Mouse (Mus musculus): Measurements from ENCODE around the gene Spns2. TPM values are rescaled to one million over a fixed set of nuclear protein-coding genes. Genes with fewer than 3 reads are reported as not detected.

The Spns2 gene
- polyA plus RNA-seq, 1 experiment, result 65.1 TPM

GRCm38 (mm10) chr11:72522616-72523041 lies 32.9 kb upstream of the Spns2 start:
- no peaks in the 10 kb centered on the region for H3K27me3 ChIP-seq (replicated peaks)
- TF ChIP-seq GATA1 (IDR thresholded peaks at IDR 0.05; ENCODE audit: borderline replicate concordance, low read length), result no peak
- TF ChIP-seq FLI1 (IDR thresholded peaks at IDR 0.05; ENCODE audit: low read length), result no peak

GRCm38 (mm10) chr11:72521598-72522541 lies 32.2 kb upstream of the Spns2 start:
- no peak for TF ChIP-seq GATA1 (IDR thresholded peaks at IDR 0.05; ENCODE audit: borderline replicate concordance, low read length)
- H3K27me3 ChIP-seq (replicated peaks), result no peaks in the 10 kb centered on the region
- no peaks in the 10 kb centered on the region for H3K9me3 ChIP-seq
- H3K36me3 ChIP-seq (replicated peaks; ENCODE audit: low read length), result peaks cover 8% of the 10 kb centered on the region
- peaks cover 50% of the 10 kb centered on the region for H3K4me1 ChIP-seq
- no peak overlapping the region for H3K4me3 ChIP-seq (replicated peaks)

More at GRCm38 (mm10) chr11:72522616-72523041, 32.9 kb upstream of the Spns2 start:
- no peak overlapping the region for H3K4me3 ChIP-seq (replicated peaks)
- no peaks in the 10 kb centered on the region for H3K9me3 ChIP-seq
- H3K36me3 ChIP-seq (replicated peaks; ENCODE audit: low read length), result peaks cover 11% of the 10 kb centered on the region
- peaks cover 50% of the 10 kb centered on the region for H3K4me1 ChIP-seq

GRCm38 (mm10) chr11:72519895-72520294 lies 30.2 kb upstream of the Spns2 start:
- peaks cover 43% of the 10 kb centered on the region for H3K4me1 ChIP-seq
- H3K36me3 ChIP-seq (replicated peaks; ENCODE audit: low read length), result peaks cover 15% of the 10 kb centered on the region
- no peak overlapping the region for H3K4me3 ChIP-seq (replicated peaks)
- peaks cover 5% of the 10 kb centered on the region for H3K9me3 ChIP-seq
- TF ChIP-seq GATA1 (IDR thresholded peaks at IDR 0.05; ENCODE audit: borderline replicate concordance, low read length) (no peak), FLI1 (IDR thresholded peaks at IDR 0.05; ENCODE audit: low read length) (no peak)
- no peaks in the 10 kb centered on the region for H3K27me3 ChIP-seq (replicated peaks)

DNA sequence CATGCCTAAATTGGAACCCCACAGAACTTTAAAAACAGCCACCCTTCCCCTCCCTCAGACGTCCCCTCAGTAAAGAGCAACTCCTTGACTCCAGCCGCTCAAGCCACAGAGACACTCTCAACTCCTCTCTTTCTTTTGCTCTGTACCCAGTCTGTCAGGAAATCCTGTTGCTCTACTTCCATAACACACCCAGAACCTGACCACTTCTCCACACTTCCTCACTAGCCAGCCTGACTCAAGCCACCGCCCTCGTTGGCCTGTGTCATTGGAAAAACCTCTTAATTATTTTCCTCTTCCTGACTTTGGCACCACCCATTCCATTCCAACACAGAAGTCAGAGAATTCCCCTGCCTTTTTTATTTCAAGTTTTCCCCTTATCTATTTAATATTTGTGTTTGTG lies 29.5 kb upstream of the Spns2 start:
- Histone ChIP-seq H3K36me3 (replicated peaks; ENCODE audit: low read length) (peaks cover 15% of the 10 kb centered on the region), H3K9me3 (peaks cover 5% of the 10 kb centered on the region), H3K4me3 (replicated peaks) (no peak overlapping the region), H3K27me3 (replicated peaks) (no peaks in the 10 kb centered on the region), H3K4me1 (peaks cover 43% of the 10 kb centered on the region)
- TF ChIP-seq GATA1 (IDR thresholded peaks at IDR 0.05; ENCODE audit: borderline replicate concordance, low read length) (no peak), FLI1 (IDR thresholded peaks at IDR 0.05; ENCODE audit: low read length) (no peak)

DNA sequence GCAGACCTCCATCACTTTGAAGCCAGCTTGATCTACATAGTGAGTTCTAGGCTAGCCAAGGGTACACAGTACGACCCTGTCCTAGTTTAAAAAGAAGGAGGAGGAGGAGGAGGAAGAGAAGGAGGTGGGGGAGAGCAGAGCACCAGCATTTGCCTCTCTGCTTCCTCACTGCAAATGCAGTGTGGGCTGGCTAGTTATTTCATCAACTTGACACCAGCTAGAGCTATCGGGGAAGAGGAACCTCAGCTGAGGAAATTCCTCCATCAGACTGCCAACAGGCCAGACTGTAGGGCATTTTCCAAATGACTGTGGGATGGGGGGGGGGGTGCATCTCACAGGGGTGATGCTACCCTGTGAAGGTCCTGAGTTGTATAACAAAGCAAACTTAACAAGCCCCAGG lies 28.7 kb upstream of the Spns2 start:
- H3K27me3 ChIP-seq (replicated peaks), result no peaks in the 10 kb centered on the region
- peaks cover 43% of the 10 kb centered on the region for H3K4me1 ChIP-seq
- TF ChIP-seq GATA1 (IDR thresholded peaks at IDR 0.05; ENCODE audit: borderline replicate concordance, low read length) (no peak), FLI1 (IDR thresholded peaks at IDR 0.05; ENCODE audit: low read length) (no peak)
- H3K4me3 ChIP-seq (replicated peaks), result no peak overlapping the region
- H3K36me3 ChIP-seq (replicated peaks; ENCODE audit: low read length), result peaks cover 15% of the 10 kb centered on the region
- peaks cover 5% of the 10 kb centered on the region for H3K9me3 ChIP-seq

DNA sequence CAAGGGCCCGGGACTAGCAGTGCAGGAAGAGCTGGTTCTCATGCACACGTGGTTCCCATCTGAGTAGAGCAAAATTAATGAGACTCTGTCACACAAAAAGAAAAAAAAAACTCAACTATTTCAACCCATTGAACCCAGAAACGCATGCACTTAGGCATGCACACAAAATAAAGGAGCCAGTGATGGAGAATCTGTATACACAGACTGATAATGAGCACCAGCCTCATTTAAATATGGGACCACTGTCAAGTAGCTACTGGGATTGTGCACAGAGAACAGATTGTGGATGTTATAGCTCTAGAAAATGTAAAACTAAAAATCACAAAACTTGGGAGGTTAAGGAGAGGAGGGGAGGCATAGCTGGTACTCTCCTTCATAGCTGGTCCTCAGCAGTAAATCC lies 25.3 kb upstream of the Spns2 start:
- Histone ChIP-seq H3K9me3 (peaks cover 5% of the 10 kb centered on the region), H3K4me1 (peaks cover 18% of the 10 kb centered on the region), H3K4me3 (replicated peaks) (no peak overlapping the region), H3K36me3 (replicated peaks; ENCODE audit: low read length) (peaks cover 14% of the 10 kb centered on the region), H3K27me3 (replicated peaks) (no peaks in the 10 kb centered on the region)
- TF ChIP-seq FLI1 (IDR thresholded peaks at IDR 0.05; ENCODE audit: low read length), result no peak
- no peak for TF ChIP-seq GATA1 (IDR thresholded peaks at IDR 0.05; ENCODE audit: borderline replicate concordance, low read length)

GRCm38 (mm10) chr11:72508651-72509050 lies 18.9 kb upstream of the Spns2 start:
- H3K9me3 ChIP-seq, result no peaks in the 10 kb centered on the region
- peaks cover 4% of the 10 kb centered on the region for H3K27me3 ChIP-seq (replicated peaks)
- H3K4me3 ChIP-seq (replicated peaks), result no peak overlapping the region

GRCm38 (mm10) chr11:72507651-72508050 lies 17.9 kb upstream of the Spns2 start:
- peaks cover 11% of the 10 kb centered on the region for H3K27me3 ChIP-seq (replicated peaks)
- TF ChIP-seq GATA1 (IDR thresholded peaks at IDR 0.05; ENCODE audit: borderline replicate concordance, low read length) (no peak), FLI1 (IDR thresholded peaks at IDR 0.05; ENCODE audit: low read length) (no peak)
- no peaks in the 10 kb centered on the region for H3K9me3 ChIP-seq
- H3K36me3 ChIP-seq (replicated peaks; ENCODE audit: low read length), result peaks cover 7% of the 10 kb centered on the region
- H3K4me1 ChIP-seq, result peaks cover 41% of the 10 kb centered on the region
- H3K4me3 ChIP-seq (replicated peaks), result no peak overlapping the region

More at GRCm38 (mm10) chr11:72508651-72509050, 18.9 kb upstream of the Spns2 start:
- Histone ChIP-seq H3K4me1 (peaks cover 32% of the 10 kb centered on the region), H3K36me3 (replicated peaks; ENCODE audit: low read length) (peaks cover 7% of the 10 kb centered on the region)
- TF ChIP-seq GATA1 (IDR thresholded peaks at IDR 0.05; ENCODE audit: borderline replicate concordance, low read length) (no peak), FLI1 (IDR thresholded peaks at IDR 0.05; ENCODE audit: low read length) (no peak)

DNA sequence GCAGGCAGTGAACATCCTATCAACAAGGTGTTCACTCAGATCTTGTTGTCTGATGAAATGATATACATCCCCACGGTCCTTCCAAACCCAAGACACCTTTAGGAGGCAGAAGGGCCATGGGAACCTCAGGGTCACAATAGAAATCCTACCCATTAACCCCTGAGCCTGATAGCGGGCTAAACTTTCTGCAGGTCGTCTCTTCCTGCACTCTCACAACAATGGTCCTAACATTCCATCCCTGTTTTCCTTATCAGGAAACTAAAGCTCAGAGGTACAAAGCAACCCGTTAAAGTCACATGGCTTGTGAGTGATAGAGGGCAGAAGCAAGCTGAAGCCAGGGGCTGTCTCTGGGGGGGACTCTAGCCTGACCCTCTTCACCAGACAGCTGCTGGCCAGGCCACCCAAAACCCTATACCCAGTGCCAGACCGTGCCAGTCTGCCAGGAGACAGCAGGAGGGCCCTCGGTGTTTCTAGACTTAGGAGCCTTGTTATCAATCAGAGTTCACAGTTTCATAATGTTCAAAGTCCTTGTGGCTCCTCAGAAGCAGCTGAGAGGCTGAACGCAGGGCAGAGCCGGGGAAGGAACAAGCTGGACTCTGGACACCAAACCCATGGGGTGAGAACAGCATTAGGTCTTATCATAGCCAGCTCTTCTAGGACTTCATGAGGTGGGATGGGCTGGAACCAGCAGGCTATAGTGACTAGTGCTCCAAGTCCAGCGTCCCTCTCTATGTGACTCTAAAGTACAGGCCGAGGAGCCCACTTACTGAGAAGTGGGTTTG lies 14.5 kb upstream of the Spns2 start:
- peaks cover 11% of the 10 kb centered on the region for H3K36me3 ChIP-seq (replicated peaks; ENCODE audit: low read length)
- no peak overlapping the region for H3K4me3 ChIP-seq (replicated peaks)
- TF ChIP-seq GATA1 (IDR thresholded peaks at IDR 0.05; ENCODE audit: borderline replicate concordance, low read length) (no peak), FLI1 (IDR thresholded peaks at IDR 0.05; ENCODE audit: low read length) (no peak)
- no peaks in the 10 kb centered on the region for H3K9me3 ChIP-seq
- peaks cover 70% of the 10 kb centered on the region for H3K4me1 ChIP-seq
- peaks cover 22% of the 10 kb centered on the region for H3K27me3 ChIP-seq (replicated peaks)
